Mouse (Mus musculus): Measurements from ENCODE around the gene Tns3.
"Not testable (repeated sequence)": the region's sequence is repeated elsewhere in the genome, so short reads cannot be mapped to it uniquely, and the experiment has no call there.

Tns3 gene

DNA sequence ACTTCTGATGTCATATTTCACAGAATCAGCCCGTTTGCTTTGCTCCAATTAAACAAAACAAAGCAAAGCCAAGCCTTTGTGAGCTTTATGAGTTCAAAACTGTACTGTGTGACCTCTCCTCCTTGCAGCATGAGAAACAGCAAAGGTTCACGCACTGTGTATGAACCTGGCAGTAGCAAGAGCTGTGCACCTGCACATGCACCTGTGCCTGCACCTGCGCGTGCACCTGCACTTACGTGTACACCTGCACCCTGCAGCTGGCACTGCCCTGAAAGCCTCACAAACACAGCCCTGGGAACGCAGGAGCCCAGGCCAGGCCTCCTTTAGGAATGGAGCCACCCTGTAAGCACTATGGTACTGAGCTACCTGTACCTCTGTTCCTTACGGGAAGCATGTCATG is 91.6 kb downstream of the Tns3 start:
- no peak for DNase-seq

DNA sequence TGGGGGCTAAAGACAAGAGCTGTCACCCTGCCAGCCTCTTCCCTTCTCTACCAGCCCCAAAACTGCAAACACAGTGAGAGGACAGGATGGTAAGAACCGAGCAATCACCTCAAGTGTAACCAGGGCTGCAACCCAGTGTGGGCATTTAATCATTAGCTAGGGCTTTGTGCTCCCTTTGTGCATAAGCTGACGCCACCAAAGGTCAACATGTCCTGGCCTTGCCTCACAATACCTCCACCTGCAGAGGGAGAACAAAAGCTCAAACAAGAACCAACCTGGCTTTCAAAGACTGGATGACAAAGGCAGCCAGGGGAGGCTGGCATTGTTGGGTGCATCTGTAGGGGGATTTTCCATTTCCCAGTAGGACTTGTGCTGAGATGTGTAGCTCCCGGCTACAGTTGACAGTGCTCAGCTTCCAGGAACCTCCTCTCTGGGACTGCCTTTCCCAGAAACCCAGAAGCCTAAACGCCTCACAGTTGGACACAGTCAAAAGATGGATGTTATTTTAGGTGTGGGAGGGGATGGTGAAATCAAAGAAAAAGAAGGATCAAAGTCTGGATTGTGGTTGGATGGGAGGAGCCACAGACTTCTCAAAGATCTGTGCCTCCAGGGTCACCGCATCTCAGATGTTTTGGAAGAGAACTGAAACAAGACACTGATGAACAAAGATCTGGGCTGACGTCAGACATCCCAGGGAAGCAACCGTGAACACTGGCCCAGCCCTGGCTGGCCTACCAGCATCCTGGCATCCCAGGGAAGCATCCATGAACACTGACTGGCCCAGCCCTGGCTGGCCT is 94.9 kb downstream of the Tns3 start:
- peak; percentile 72 to 88 for DNase-seq

DNA sequence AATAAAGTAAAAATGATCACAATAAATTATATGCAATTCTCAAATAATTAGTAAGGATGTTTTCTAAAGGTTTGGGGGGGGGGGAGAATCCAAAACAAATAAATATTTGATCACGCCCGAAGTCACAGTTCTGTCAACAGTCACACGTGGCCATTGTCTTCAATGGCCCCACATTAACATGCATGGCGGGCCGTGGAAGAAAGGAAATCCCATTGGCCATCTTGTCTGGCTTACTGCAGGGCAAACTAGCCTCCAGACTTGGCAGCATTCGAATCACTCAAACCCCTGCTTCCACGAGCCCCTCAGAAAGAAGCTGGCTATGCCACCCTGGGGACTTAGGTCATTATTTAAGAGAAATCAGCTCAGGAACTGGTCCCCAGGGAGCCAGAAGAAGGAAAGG is 95.5 kb downstream of the Tns3 start:
- no peak for DNase-seq

GRCm38 (mm10) chr11:8566250-8566853 is 98.0 kb downstream of the Tns3 start:
- no peak for DNase-seq

DNA sequence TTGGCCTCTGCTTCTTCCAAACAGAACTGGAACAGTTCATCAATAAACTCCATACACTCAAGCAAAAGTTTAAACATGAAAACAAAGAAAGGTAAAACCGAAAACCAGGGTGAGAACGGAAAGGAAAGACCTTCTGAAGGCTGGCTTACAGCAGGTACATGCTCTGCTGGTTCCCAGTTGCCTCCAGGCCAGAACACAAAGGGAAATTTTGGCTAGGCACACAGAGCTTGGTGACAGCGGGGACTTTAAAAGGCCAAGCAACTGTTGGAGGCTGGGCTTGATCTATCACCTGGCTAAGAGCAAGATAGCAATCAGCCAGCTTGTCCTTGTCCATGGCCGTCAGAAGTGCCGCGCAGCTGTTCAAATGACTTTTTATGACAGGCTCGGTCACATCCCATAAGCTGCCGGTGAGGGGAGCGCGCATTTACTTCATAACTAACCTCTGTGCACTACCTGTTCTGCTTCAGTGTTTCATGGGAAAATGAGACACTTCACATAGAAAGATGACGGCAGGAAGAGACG is 105.5 kb downstream of the Tns3 start:
- peak in 1 of 2 experiments; percentile 28 for DNase-seq

GRCm38 (mm10) chr11:8558258-8558657 is 106.1 kb downstream of the Tns3 start:
- DNase-seq, result peak; percentile 73 to 76

- peak in 1 of 2 experiments; percentile 48 for DNase-seq
Measured at GRCm38 (mm10) chr11:8557006-8557405, 107.3 kb downstream of the Tns3 start.

- no peak for DNase-seq
Measured at GRCm38 (mm10) chr11:8551710-8552109, 112.6 kb downstream of the Tns3 start.

- DNase-seq, result no peak
Measured at GRCm38 (mm10) chr11:8547661-8548060, 116.7 kb downstream of the Tns3 start.

GRCm38 (mm10) chr11:8545798-8546197 is 118.5 kb downstream of the Tns3 start:
- DNase-seq, result peak in 1 of 2 experiments; percentile 60

DNA sequence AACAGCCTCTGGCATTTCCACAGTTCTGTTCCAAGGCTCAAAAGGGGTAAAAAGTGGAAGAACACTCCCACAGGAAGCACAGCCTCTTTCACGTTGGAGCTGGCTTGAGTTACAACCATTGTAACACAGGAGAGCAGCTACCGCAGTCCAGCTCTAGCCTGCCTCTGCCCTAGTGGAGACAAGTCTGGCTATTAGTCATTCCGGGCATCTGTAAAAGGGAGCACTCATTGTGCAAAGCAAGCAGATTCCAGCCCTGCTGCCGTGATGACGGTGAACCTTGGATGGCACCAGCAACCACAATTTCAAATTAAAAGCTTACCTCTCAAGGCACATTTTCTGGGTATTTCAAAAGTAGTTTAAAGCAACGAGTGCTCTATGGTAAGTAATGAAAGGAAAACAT is 120.0 kb downstream of the Tns3 start:
- peak; percentile 53 to 77 for DNase-seq

DNA sequence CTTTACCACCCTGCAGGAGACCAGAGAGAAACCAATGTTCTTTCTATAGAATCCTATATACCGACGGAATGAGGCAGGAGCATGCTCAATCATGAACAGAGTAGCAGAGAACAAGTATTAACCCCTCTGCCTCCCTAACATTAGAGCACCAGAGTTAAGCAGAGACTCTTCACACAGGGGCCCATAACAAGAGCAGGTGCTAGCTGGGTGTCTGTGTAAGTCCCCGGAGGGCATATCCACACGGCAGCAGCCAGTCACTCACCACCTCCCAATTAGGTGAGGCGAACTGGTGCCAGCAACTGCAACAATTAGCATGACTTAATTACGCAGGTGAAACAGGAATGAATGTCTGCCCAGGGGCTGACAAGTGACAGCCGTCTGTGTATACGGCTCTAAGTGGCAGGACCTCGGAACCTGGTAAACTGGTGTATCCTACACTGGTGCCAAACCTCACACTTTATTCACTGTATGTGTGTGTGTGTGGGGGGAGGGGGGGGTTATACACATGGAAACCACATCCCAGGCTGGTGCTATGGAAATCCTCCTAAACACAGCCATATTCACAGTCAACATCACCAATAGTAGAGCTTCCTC is 123.0 kb downstream of the Tns3 start:
- no peak for DNase-seq

- DNase-seq, result no peak
Measured at GRCm38 (mm10) chr11:8539593-8540265, 124.6 kb downstream of the Tns3 start.

GRCm38 (mm10) chr11:8537013-8537614 is 127.2 kb downstream of the Tns3 start:
- DNase-seq, result no peak

DNA sequence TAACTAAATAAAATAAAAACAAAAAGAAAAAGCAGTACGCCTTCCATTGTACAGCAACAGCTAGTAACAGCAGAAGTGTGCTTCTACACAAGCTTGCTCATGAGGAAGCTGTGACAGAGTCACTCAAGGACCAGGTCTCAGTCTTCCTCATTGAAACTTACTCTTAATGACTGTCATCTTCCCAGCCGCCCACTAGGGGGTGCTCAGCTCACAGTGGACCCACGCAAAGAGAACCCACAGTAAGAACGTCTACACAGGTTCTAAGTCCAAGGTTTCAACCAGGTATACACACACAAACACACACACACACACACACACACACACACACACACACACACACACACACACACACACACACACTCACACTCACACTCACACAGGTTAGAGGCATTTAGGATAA is 129.4 kb downstream of the Tns3 start:
- DNase-seq, result peak; percentile 68 to 88

DNA sequence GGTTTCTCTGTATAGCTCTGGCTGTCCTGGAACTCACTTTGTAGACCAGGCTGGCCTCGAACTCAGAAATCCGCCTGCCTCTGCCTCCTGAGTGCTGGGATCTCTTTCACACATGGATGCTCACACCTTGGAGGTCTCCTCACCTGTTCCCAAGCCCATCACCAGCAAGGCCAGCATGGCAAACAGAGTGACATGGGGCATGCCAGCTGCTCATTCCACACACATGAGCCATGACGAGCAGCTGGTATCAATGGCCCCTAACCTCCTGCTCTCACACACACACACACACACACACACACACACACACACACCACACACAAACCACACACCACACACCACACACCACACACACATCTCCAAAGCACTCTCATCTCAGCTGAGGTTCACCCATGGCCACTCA is 131.6 kb downstream of the Tns3 start:
- DNase-seq, result not testable (repeated sequence)

GRCm38 (mm10) chr11:8532112-8532747 is 132.1 kb downstream of the Tns3 start:
- no peak for DNase-seq

DNA sequence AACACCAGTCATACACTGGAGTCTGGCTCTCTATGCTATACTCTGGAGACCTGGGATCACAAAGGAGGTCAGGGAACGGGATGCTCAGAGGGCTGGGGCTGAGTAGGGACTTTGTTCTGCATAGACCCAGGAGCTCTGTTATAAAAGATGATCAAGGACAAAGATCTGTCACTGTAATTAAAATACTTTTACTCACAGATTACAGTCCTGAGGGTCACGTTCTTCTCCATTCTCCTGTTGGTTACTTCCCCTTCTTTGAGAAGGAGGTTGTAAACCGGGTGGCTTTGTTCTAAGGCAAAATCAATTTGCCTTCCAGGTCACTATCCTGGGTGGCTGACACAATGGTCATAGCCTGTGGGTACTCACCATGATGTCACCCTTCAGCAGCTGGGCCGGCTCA is 133.8 kb downstream of the Tns3 start:
- DNase-seq, result no peak

GRCm38 (mm10) chr11:8530036-8530435 is 134.3 kb downstream of the Tns3 start:
- no peak for DNase-seq

- no peak for DNase-seq
Measured at GRCm38 (mm10) chr11:8525463-8526145, 138.7 kb downstream of the Tns3 start.

DNA sequence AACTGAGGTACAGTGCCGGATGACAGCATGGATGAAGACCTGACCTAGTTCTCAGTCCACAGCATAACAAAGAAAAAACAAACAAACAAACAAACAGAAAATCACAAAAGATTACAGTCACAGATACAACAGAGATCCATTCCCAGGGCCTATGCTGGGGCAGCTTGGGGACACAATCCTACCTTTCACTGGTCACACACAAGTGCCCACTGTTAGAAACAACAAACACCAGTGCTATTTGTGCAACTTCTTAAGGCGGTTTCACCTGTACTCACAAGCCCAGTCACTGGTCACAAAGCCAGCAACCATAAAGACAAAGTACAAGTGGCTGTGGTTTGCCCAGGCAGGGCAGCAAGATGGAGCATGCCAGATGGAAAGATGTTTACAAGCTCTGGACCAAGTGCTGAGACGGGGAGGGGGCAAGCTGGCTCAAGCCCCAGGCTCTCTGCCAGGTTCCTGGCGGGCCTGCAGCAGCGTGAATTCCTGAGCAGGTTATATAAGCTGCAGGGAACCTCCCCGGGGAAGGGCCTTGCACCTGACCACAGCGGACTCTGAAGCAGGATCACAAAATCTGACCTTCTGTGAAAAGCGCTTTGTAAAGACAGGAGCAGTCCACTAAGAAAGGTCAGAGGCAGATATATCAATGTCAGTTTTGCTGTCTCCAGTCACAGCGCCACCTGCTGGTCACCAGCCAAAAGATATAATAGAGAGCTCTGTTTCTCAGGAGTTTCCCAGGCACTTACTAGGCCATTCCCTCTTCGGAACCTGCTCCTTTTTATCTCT is 140.8 kb downstream of the Tns3 start:
- peak; percentile 95 for DNase-seq

All from kidney, postnatal 36 days (tissue).